Mouse (Mus musculus): ENCODE results near the gene Psen1. TPM values are rescaled to one million over a fixed set of nuclear protein-coding genes. Genes with fewer than 3 reads are reported as not detected.

The Psen1 gene
- polyA plus RNA-seq, 1 experiment: 21.9 TPM

DNA sequence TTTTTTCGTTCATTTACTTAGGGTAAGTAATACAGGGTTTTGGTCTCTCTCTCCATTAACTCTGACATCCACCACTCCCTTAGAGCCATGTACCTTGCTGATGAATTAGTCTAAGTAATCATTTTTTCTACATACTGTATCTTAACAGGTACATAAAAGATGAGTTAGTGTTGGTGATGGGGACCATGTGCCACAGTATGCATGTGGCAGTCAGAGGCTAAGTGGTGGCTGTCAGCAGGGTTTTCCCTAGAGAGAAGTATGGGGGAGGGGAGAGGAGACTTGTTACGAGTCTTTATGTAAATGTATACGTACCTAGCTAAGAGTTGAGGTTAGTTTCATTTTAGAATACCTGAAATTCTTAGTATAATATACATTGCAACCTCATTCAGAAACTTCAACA, 35.1 kb downstream of the Psen1 start:
- DNase-seq (ENCODE audit: low read depth): no peak

DNA sequence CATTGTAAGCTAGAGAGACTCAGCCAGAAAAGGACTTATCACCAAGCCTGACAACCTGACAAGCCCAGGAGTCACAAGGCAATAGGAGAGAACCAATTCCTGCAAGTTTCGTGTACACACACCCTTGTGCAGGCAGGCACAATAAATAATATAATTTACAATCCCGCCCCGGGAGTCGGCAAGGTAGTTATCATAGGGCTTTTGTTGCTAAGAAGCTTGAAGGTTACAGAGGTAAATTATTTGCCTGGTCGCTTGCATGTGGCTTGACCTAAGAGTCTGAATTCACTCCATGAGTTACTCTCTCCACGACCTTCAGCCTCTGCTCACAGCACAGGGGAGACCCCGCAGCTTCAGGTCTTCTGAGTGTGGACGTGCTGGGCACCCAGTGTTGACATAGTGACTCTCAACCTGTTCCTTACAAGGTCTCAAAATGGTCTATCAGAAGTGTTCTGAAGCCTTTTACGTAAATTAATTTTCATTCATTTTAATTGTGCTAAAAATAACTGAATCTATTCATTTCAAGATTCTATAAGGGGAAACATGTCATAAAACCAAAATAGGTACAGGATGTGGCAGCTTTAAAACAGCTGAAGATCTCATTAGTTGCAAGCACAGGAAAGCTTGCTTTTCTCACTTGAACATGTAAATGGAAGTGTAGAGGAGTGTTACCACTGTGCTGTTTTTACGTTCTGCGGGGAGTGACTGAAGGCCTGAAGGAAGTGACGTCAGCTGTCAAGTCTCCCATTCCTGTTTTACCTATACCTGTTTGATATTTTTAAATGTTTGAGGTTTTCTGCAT, 38.8 kb downstream of the Psen1 start:
- DNase-seq (ENCODE audit: low read depth): no peak

DNA sequence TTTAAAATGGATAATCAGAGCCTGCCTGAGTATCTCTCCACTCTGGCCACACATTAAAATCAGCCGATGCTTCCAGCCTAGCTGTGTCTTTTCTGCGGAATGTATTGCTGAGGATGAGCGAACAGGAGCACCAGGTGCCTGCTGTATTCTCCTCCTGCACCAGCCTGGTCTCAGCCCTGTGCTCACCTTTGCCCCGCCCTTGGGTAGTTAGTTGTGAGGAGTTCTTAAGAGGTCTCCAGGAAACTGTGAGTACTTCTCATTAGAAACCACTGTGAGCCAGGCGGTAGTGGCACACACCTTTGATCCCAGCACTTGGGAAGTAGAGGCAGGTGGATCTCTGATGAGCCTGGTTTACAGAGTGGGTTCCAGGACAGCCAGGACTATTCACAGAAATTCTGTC, 44.3 kb downstream of the Psen1 start:
- no peak for DNase-seq (ENCODE audit: low read depth)

DNA sequence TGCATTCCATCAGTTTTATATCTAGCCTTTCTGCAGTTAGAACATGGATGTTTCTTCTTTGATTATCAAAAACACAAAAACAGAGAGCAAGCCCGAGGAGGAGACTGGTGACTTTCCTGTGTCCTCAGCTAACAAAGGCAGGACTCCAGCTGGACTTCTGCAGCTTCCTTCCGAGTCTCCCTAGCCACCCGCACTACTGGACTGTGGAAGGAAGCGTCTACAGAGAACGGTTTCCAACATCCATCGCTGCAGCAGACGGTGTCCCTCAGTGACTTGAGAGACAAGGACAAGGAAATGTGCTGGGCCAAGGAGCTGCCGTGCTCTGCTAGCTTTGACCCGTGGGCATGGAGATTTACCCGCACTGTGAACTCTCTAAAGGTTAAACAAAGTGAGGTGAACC, 46.1 kb downstream of the Psen1 start:
- DNase-seq (ENCODE audit: low read depth): no peak

DNA sequence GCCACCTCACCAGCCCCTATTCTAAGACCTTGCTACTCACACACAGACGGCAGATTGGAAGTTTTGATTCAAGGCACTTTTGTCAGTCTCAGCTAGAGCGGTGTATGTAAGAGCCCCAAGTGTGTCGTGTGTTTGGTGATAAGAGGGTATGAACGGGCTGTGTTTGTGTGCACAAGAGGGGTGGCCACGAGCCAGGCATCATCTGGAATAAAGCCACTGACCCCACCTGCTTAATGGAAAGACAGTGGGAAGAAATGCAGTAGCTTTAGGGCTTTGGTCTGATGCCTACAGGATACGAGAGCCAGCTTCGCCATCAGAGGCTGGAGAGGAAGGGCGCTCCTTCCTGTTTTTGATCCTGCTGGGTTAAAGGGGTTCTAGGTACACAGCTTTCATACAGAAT, 48.3 kb downstream of the Psen1 start:
- no peak for DNase-seq (ENCODE audit: low read depth)

DNA sequence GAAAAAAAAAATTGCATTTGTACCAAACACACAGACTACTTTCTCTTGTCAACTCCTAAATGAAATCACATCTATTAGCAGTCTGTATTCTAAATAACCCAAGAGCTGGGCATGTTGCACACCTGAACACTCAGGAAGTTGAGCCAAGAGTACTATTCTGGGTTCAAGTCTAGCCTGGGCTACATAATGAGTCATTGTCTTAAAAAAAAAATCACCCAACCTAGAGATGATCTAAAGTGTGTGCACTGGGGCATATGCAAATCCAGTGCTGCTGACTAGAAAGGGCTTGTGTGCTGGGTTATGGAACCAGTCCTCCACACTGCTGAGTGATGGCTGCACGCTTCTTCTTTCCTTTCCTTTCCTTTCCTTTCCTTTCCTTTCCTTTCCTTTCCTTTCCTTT, 50.7 kb downstream of the Psen1 start:
- DNase-seq (ENCODE audit: low read depth): no peak

DNA sequence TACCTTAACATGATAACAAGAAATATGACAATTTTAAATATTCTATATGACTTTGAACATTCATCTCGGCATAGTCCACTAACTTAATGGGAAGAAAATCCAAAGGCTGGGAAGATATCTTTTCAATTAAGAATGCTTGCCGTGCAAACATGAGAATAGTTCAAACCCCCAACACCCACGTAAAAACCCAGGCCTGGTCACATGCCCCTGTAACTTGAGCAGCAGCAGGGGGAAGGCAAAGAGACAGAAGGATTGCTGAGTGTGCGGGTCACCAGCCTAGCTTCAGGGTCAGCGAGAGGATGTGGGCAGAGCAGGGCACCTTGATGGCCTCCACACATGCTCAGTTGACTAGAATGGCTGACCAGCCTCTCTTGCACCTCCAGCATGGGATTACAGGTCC, 53.8 kb downstream of the Psen1 start:
- no peak for DNase-seq (ENCODE audit: low read depth)

DNA sequence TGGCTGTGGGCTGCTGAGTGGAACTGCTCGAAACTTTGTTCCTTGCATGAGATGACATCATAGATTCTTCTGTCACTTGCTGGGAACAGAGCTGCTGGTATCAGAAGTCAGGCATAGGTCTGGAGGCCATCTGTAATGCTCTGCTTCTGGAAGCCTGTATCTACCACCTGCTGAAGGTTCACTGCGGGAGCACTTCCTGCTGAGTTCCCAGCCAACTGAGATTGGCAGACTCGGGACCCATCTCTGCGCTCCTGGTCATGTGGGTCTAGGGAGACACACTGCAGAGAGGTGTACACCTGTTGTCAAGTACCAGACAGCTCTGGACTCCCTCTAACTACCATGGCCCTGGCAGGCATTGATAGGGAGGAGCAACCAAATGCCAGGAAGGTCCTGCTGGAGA, 54.9 kb downstream of the Psen1 start:
- no peak for DNase-seq (ENCODE audit: low read depth)

DNA sequence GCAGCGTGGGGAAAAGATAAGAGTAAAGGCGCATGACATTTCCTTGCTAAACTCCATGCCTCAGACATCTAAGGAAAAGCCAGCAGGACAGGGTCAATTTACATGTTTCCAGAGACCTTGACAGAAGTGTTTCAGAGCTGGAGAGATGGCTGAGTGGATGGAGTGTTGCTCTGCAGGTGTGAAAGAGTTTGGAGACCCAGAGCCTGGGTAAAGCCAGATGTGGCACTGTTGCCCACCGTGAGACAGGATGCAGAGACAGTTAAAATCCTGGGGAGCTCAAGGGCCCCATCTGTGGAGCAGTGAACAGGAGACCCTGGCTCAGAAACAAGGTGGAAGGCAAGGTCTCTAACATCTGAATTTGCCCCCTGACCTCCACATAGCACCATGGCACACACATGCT, 55.8 kb downstream of the Psen1 start:
- no peak for DNase-seq (ENCODE audit: low read depth)

DNA sequence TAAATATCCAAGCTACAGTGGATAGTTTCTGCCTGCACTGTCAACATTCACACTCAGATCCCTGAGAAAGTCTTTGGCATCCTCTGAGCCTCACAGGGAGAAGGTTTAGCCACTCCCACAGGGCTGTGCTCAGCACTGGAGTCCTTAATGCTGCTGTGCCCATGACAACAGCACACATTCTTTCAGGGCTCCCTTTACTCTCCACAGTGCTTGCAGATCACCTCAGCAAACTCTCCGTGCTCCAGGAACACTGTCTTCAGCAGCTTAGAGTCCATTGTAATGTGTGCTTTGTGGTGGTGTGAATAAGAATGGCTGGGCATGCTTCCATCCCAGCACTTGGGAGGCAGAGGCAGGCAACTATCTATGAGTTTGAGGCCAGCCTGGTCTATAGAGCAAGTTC, 61.2 kb downstream of the Psen1 start:
- no peak for DNase-seq (ENCODE audit: low read depth)

DNA sequence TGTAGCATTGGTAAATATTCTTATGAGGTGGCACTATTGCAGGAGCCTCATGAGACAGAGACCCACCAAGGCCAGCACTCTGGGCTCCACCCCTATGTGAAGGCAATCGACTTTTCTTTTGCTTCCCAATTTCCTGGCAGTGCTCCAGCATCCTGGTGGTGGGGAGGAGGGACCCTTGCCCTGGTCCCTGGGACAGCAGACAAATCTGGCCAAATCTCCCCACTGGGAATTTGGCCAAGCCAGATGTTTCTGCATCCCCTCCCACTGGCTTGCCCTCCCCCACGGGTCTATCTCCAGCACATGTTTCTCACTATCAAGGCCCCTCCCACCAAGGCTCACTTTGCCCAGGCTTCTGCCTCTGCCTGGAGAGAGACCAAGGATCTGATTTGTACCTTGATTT, 64.5 kb downstream of the Psen1 start:
- DNase-seq (ENCODE audit: low read depth): no peak

DNA sequence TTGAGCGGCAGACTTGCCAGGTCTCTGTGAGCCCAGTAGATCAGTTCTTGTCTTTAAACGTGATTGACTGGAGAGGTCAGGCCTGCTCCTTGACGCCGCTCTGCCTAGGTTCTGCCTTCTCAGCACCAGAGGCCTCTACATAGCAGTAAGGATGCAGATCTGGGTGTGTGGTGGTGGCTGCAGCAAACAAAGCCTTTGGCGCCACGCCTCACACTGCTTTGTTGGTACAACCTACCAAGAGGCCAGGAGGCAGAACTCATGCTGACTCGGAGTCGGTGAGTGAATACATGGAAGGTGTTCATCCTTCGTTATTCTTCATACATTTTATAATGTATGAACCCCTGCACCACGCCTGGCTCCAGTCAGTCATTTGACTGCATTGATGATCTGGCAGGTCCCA, 70.8 kb downstream of the Psen1 start:
- DNase-seq (ENCODE audit: low read depth): no peak

DNA sequence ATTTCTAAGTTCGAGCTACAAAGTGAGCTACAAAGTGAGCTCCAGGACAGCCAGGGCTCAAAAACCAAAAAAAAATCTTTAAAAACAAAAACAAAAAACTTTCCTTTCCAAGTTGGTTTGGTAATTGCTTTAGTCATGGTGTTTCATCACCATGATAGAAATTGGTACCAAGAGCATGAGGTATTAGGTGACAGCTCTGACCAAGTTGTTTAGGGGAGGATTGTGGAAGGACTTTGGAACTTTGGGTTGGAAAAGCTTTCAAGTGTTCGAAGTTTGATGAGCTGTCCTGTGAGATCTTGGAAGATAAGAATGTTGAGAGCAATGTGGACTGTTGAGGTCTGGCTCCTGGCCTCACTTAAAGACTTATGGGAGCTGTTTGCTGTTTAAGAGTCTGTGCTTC, 72.2 kb downstream of the Psen1 start:
- no peak for DNase-seq (ENCODE audit: low read depth)

DNA sequence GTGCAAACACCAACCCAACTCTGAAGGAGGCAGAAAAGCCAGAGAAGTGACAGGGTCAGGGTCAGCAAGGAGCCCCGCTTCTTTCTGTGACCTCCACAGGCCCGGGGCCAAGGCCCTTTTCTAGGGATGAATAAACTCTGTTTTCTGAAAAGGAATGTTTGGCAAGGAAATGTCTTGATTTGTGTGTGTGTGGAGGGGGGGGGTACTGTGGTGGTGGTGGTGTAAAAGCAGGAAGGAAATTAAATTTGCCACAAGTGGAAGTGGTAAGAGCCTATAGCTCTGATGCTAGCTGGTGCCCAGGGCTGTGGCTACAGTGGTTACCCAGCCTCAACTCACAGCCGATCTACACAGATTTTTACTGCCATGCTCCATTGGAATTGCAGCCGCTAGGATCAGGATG, 74.8 kb downstream of the Psen1 start:
- no peak for DNase-seq (ENCODE audit: low read depth)

DNA sequence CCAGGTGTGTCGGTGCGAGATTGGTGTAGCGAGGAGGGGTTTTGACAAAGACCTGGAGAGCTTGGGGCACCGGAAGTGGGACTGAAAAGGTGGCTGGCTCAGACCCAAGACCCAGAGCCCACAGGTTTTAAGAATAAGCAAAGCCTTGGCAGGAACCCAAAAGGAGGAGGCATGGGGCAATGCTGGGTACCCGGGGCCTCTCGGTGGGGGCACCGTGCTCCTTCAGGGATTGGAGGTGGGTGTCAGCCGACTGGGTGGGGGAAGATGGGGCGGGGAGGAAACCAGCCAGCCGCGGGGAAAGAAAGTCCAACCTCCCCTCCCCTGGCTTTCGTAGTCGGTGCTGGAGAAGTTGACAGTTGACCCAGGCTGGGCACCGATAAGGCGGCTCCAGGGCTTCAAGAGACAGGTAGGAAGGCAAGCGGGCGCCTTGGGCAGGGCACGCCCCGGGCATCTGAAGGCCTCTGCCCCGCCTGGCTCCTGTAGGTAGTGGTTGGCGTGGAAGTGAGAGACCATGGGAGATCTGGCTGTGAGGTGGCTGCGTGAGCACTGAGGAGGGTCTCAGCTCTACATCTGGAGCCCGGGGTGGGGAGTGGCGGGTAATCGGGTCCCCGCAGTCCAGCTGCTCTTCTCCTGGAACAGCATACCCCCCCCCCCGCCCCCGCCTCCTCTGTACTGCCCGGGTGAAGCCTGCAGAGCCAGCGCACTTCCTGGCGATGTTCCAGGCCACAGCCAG, 75.5 kb downstream of the Psen1 start, which contains the start of gene Papln:
TSS of gene Papln (plus strand) at position 324 of the 733 bp plus-strand sequence.
- DNase-seq (ENCODE audit: low read depth): no peak

DNA sequence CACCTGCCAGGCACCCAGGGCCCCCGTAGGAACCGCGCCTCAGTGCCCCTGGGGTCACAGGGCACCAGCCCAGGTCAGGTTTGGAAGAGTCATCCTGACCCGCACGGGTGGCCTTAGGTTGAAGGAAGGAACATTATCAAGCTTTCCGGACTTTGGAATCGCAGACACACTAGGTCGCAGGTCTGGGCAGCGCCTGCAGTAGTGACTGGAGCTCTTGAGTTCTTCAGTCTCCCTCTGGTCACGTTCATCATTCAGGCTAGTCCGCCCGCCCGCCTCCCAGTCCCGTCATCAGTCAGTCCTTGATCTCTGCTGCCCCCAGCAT, 76.1 kb downstream of the Psen1 start:
- DNase-seq (ENCODE audit: low read depth): no peak

DNA sequence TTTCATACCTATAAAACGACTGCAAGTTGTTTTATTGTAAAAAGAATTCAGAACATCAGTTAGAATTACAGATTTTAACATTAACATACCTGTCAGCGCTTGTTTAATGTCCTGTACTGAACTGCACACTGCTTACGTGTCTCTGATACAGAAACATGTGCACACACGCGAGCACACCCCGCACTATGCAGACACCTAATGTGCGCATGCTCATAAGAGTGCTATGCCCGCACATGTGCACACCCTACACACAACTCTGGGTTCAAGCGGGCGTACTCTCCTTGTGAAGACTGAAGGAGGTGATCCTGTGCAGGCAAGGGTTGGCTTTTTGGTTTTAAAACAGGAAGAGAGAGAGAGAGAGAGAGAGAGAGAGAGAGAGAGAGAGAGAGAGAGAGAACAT, 76.6 kb downstream of the Psen1 start:
- no peak for DNase-seq (ENCODE audit: low read depth)

DNA sequence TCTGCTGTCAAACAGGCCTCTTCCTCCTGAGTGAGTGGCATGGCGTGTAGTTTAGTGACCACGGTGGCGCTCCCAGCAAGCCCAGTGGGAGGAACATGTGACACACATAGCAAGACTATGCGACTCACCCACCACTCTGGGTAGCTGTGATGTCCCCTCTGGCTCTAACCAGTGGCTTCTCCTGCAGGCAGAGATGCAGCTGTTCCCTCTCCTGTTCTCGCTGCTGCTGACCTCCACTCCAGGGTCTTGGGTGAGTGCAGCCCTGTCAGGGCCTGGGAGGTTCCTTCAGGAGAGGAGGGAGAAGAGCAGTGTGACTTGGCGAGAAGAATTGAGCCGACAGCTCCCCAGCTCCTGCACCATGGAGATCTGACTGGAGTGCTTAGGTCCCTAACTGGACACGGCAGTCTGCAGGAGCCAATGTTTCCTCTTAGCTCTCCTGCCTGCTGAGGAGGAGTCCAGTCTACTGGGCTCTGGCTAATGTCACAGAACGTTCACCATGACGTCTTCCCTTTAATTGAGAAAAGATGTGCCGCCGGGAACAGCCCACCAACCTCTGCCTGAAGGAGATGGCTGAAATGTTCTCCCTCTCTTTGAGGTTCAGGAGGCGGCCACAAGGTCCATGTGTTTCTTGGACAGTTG, 78.1 kb downstream of the Psen1 start:
- no peak for DNase-seq (ENCODE audit: low read depth)

DNA sequence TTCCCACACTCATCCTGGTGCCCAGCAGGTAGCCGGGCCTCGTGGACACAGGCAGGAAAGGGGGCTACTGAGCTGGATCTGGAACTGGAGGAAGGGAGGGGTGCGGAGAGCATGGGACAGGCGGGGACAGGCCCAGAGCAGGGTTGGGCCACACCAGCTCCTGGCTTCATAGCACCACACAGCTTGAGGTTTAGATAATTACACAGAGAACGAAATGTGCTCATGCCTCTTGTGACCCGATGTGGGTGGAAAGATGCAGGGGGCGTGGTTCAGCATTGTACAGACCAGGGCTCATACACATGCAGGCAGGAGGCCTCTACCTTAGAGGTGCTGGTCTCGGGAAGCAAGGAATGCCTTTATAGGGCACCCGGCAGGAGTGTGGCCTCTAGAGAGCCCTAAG, 79.9 kb downstream of the Psen1 start:
- no peak for DNase-seq (ENCODE audit: low read depth)

DNA sequence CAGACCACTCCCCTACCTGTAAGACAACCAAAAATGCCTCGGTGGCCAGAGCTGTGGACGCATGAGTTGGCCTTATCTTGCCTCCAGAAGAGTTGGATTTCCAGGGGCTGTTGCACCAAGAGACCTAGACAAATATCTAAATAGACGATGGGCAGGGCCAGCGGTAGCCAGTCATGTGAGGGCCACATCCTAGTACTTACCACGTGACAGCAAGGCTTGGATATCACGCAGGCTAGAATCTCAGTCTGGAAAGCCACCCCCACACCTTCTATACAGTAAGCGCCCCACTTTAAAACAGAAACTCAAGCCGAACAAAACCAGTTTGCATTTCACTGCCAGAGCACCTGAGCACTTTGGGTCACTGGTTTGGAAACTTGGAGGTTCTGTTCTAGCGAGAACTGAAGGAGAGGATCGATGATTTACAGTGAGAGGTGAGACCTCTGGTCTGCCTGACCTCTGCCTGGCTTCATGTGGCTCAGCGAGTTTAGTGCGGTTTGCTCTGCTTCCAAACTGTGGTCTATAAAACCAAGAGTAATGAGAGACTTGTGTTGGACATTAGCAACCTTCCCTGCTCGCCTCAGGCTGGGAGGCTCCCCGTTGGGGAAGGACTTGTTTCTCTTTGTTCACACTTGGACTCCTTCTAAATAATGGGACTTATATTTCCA, 80.4 kb downstream of the Psen1 start:
- no peak for DNase-seq (ENCODE audit: low read depth)

DNA sequence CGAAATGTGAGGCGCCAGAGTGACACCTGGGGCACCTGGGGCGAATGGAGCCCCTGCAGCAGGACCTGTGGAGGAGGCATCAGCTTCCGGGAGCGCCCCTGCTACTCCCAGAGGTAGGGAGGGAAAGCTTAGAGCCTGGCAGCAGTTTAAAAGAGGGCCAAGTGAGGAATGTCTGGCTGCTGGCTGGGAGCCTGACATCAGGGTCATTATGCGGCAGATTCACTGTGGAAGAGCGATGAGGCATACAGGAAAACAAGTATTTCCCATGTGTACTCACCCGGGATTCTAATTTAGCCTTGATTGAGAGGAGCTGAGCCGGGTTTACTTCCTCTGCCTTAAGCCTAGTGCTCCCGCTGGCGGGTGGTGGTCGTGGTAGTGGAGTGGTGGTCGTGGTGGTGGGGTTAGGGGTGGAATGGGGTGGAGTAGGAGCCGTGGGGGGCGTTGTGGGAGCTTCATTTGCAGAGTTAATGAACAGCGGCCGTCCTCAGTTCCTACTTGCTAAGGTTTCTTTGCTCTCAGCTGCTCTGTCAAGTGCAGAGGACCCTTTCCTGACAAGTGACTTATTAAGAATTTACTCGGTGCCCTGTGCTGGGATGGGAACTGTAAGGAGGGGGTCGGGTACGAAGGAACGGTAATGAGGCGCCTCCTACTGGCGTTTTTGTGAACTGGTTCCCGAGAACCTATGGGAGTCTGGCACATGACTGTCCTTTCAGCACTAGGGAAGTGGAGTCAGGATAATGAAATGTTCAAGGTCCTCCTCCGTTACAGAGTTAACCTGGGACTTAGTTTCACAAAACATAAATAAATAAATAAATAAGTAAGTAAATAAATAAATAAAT, 82.7 kb downstream of the Psen1 start:
- no peak for DNase-seq (ENCODE audit: low read depth)

DNA sequence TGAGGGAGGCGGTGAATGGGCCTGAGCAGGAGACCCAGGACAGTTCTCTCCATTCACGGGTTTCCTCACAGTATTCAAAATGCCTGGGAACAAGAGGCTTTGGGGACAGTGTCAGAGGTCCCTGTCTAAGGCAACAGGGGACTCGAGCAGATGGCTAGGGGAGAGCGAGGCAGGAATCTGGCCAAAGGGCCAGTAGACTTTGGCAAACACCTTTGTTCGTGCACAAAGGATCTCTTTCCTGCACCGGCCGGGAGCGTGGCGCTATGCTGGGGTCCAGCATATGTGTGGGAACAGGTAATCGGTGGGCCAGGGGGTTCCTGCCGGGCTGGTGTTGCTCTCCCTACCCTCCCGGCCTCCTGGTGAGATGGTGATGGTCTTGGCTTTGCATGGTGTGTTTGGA, 87.7 kb downstream of the Psen1 start:
- DNase-seq (ENCODE audit: low read depth): no peak
